Mouse (Mus musculus) liver, adult 2 months (tissue): ENCODE results near the gene Sobp. TPM values are rescaled to one million over a fixed set of nuclear protein-coding genes. Genes with fewer than 3 reads are reported as not detected.

Source experiments
- DNase-seq: peaks from one replicate; pipeline ENCODE4 v3.0.0-alpha.2; 2011; ENCODE audit warnings: low read depth, low spot score; ENCODE audit errors: extremely low read depth
- H3K27ac ChIP-seq: fragments of 200-500 bp; replicated peaks from 2 replicates; pipeline ENCODE4 v1.5.1; 2012; ENCODE audit warnings: low read depth, mild to moderate bottlenecking, control low read depth, inconsistent platforms, low read length; ENCODE audit not compliant: insufficient read depth
- H3K27me3 ChIP-seq: fragments of 200-500 bp; 2 replicates; pipeline ENCODE4 v1.6.1; 2012; ENCODE audit warnings: mild to moderate bottlenecking, moderate library complexity, low read length, inconsistent platforms; ENCODE audit not compliant: control insufficient read depth, insufficient read depth
- H3K36me3 ChIP-seq: fragments of 200-500 bp; 2 replicates; pipeline ENCODE4 v1.6.1; 2012; ENCODE audit warnings: low read length, inconsistent platforms; ENCODE audit not compliant: control insufficient read depth, insufficient read depth
- H3K4me1 ChIP-seq: fragments of 200-500 bp; 2 replicates; pipeline ENCODE4 v1.6.1; 2011; ENCODE audit warnings: low read length; ENCODE audit not compliant: control insufficient read depth, insufficient read depth
- H3K4me3 ChIP-seq: fragments of 200-500 bp; 2 replicates; pipeline ENCODE4 v1.5.1; 2011; ENCODE audit warnings: low read depth, mild to moderate bottlenecking, control low read depth, low read length, moderate library complexity; ENCODE audit not compliant: insufficient read depth
- H3K79me2 ChIP-seq: fragments of 200-500 bp; 2 replicates; pipeline ENCODE4 v1.6.1; 2012; ENCODE audit warnings: inconsistent platforms, mild to moderate bottlenecking, low read length, moderate library complexity; ENCODE audit not compliant: control insufficient read depth, insufficient read depth
- H3K9ac ChIP-seq: fragments of 200-500 bp; 2 replicates; pipeline ENCODE4 v1.6.1; 2012; ENCODE audit warnings: low read depth, mild to moderate bottlenecking, control low read depth, inconsistent platforms, low read length
- CTCF ChIP-seq: fragments of 200-500 bp; IDR thresholded peaks from 2 replicates; pipeline ENCODE4 v1.5.1; 2011; ENCODE audit warnings: low read depth, low read length, control low read depth
- POLR2A ChIP-seq: fragments of 200-500 bp; IDR thresholded peaks from 2 replicates; pipeline ENCODE4 v1.6.1; 2011; ENCODE audit warnings: low read length, control low read depth; ENCODE audit not compliant: insufficient read depth; ENCODE audit errors: extremely low read depth
- WGBS: fragments of 180-500 bp; shearing (Covaris S2); methylation state at CpG from one replicate; pipeline ENCODE4 v1.1.7; 2018; 5-methylcytosine and 5-hydroxymethylcytosine counted together
- polyA plus RNA-seq: library from polyadenylated mRNA; depleted of rRNA; stranded (reverse); fragments of >200 nt; gene quantifications from 2 replicates; pipeline ENCODE4 v1.2.3, GENCODE M21; 2012
- total RNA-seq: library from RNA; depleted of rRNA; stranded (reverse); fragments of >200 nt; gene quantifications from 2 replicates; pipeline ENCODE4 v1.2.3, GENCODE M21; 2014

Gene Sobp
- total and polyA plus RNA-seq, 2 experiments = 0.01 TPM; not detected in 1

DNA sequence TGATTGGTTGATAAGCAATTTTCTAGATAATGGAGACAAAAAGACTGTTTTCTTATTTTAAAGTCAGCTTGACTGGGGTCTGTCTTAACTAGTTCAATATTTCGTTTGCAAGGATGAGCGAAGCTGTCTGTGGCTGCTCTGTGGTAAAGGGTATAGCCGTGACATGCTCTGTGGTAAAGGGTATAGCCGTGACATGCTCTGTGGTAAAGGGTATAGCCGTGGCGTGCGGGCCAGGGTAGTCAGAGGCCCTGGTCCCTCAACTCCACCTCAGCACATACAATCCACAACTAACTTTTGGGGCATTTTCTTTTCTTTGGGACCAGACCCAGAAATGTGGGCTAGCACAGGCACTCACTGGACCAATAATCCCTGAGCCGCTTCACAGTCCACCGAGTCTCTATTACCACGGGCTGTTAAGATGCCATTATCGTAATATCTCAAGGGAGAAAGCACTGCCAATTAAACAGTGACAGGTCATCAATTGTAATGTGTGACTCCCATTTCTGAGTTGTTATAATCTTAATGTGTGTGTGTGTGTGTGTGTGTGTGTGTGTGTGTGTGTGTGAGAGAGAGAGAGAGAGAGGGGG lies 112.7 kb downstream of the Sobp start:
- Histone ChIP-seq H3K4me1 (no peaks in the 10 kb centered on the region), H3K36me3 (no peaks in the 10 kb centered on the region), H3K27ac (no peak overlapping the region), H3K9ac (no peak overlapping the region), H3K27me3 (no peaks in the 10 kb centered on the region), H3K79me2 (no peaks in the 10 kb centered on the region), H3K4me3 (no peak overlapping the region)
- 90% methylated on average over 11 of the region's 11 CpGs for WGBS
- DNase-seq = no peak
- TF ChIP-seq CTCF = no peak

DNA sequence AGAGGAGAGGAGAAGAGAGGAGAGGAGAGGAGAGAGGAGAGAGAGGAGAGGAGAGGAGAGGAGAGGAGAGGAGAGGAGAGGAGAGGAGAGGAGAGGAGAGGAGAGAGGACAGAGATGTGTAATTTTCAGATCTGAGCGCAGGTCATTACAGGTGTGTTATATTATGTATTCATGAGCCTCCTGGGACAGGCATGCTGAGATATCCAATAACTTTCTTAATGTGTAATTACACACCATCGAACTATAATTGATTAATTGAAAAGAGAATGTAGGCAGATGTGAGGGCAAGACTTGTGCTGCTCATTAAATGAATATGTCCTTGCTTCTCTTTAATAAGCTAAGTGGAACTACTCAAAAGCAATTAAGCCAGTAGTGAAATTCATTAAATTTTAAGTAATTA lies 118.9 kb downstream of the Sobp start:
- 92% methylated on average over 2 of the region's 2 CpGs for WGBS

DNA sequence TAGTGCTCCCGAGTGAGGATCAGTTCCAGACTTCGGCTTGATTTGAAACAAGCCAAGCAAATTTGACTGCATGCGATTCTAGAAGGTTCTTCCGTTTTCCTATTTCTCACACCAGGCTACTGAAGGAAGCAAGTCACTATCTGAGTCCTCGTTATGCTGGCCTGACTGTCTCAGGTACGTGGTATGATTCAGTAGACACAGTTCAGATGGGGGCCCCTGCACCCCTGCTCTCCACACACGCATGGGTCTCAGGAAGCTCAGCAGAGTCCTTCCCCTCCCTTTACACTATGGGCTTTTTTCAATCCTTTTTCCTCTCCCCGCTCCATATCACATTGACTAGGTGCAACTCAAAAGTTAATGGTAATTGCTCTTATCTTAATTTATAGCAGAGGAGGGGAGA lies 119.6 kb downstream of the Sobp start:
- H3K79me2 ChIP-seq = no peaks in the 10 kb centered on the region
- H3K9ac ChIP-seq = no peak overlapping the region
- H3K4me1 ChIP-seq = no peaks in the 10 kb centered on the region
- no peak for DNase-seq
- no peak overlapping the region for H3K27ac ChIP-seq
- no peaks in the 10 kb centered on the region for H3K27me3 ChIP-seq
- H3K4me3 ChIP-seq = no peak overlapping the region
- TF ChIP-seq CTCF (no peak), POLR2A (no peak)
- 82% methylated on average over 8 of the region's 8 CpGs for WGBS
- H3K36me3 ChIP-seq = no peaks in the 10 kb centered on the region

More for the DNA sequence above, 118.9 kb downstream of the Sobp start:
- H3K4me3 ChIP-seq = no peak overlapping the region
- TF ChIP-seq POLR2A = no peak
- TF ChIP-seq CTCF = no peak
- no peaks in the 10 kb centered on the region for H3K36me3 ChIP-seq
- no peaks in the 10 kb centered on the region for H3K79me2 ChIP-seq
- no peak overlapping the region for H3K9ac ChIP-seq
- H3K4me1 ChIP-seq = no peaks in the 10 kb centered on the region
- no peaks in the 10 kb centered on the region for H3K27me3 ChIP-seq
- no peak overlapping the region for H3K27ac ChIP-seq
- DNase-seq = no peak

DNA sequence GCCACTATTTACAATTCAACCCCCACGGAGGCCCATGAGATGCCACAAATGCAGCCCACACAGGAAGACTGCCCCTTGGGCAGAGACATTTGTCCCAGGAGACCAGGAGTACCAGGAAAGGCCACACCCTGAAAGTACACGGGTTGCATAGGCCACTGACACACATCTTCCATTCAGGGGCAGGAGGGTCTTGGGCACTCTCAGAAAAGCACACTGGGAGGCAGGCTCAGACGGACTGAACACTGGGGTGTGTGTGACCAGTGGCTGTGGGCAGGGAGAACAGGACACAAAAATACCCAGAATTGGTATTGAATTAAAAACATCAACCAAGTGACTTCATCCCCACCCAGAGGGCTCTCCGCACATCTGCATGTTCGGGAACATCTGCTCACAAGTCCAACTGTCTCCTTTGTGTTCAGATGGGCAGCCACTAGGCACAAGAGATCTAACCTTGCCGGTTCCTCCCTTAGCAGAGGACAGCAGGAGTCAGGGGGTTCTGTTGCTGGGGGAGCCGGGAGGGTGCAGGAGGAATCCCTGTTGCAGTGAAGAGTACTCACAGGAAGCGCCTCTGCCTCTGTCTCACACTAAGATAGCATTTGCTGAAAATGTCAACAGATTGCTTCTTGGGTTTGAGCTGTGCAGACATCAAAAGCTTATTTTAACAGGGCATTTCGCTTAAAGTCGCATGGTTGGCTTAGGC lies 120.3 kb downstream of the Sobp start:
- no peak overlapping the region for H3K9ac ChIP-seq
- H3K27me3 ChIP-seq = no peaks in the 10 kb centered on the region
- H3K27ac ChIP-seq = no peak overlapping the region
- TF ChIP-seq CTCF (no peak), POLR2A (no peak)
- H3K36me3 ChIP-seq = no peaks in the 10 kb centered on the region
- DNase-seq = no peak
- WGBS = 74% methylated on average over 10 of the region's 10 CpGs
- no peaks in the 10 kb centered on the region for H3K79me2 ChIP-seq
- no peaks in the 10 kb centered on the region for H3K4me1 ChIP-seq
- no peak overlapping the region for H3K4me3 ChIP-seq

DNA sequence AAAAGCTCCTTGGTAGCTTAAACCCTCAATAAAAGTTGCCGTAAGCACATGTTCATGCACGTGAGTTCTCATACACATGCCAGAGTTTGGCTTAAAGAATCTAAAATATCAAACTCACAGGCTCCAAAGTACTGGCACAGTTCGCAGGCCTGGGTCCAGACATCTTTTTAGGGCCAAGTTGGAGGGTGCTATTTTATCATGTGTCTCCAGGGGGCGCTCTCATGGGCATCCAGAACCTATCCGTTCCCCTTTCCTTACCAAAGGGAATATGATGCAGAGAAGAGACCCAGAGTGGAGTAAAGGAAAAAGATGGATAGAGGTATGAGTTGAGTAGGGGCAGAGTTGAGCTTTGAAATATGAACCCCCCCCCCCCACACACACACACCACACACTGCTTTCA lies 121.9 kb downstream of the Sobp start:
- Histone ChIP-seq H3K4me3 (no peak overlapping the region), H3K4me1 (no peaks in the 10 kb centered on the region), H3K36me3 (no peaks in the 10 kb centered on the region), H3K27me3 (no peaks in the 10 kb centered on the region), H3K9ac (no peak overlapping the region), H3K27ac (no peak overlapping the region), H3K79me2 (no peaks in the 10 kb centered on the region)
- whole genome bisulfite sequencing = 64% methylated on average over 5 of the region's 5 CpGs
- TF ChIP-seq CTCF (peak; percentile 8; the same call in 1 of the 2 replicates), POLR2A (no peak)
- DNase-seq = no peak

DNA sequence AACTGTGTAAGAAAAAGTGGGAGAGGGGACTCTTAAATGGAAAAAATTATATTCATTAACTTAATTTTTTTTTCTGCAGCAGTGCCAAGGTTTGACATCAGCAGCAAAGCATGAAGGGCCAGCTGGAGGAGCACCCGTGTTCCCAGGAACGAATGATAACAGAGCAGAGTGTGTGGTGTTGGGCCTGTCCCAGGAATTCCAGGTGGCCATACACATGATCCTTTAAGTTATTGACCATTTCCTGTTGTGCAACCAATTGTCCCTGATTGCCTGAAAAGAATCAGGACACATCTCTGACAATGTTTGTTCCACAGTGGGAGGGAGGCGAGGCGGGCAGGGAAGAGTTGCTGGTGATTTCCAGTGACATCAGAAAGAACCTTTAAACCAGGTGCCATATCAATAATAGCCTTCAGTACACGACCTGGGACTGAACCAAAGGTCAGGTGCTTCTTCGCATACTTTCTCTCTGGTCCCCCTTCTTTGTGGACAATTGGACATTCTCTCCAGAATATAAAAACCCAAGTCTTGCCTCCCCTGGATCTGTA lies 126.5 kb downstream of the Sobp start:
- H3K27me3 ChIP-seq = no peaks in the 10 kb centered on the region
- 42% methylated on average over 6 of the region's 6 CpGs for WGBS
- TF ChIP-seq CTCF = no peak
- TF ChIP-seq POLR2A = no peak
- no peaks in the 10 kb centered on the region for H3K36me3 ChIP-seq
- DNase-seq = no peak
- no peaks in the 10 kb centered on the region for H3K79me2 ChIP-seq
- H3K4me3 ChIP-seq = no peak overlapping the region
- no peak overlapping the region for H3K27ac ChIP-seq
- no peak overlapping the region for H3K9ac ChIP-seq
- H3K4me1 ChIP-seq = no peaks in the 10 kb centered on the region
